Mouse (Mus musculus): Measurements from ENCODE around the gene Rars2.
"Not testable (repeated sequence)": the region's sequence is repeated elsewhere in the genome, so short reads cannot be mapped to it uniquely, and the experiment has no call there.

Rars2 gene

GRCm38 (mm10) chr4:34614630-34615094 is at the start of gene Rars2, which contains the start of gene Orc3:
Rars2 (plus strand) TSS chr4:34614957.
Orc3 (minus strand) TSS chr4:34614944.
- DNase-seq = peak; percentile 92

- no peak for DNase-seq
Measured at GRCm38 (mm10) chr4:34566226-34566625, 48.5 kb upstream of the Rars2 start.

GRCm38 (mm10) chr4:34572876-34573275 is 41.9 kb upstream of the Rars2 start:
- DNase-seq = no peak

- no peak for DNase-seq
Measured at GRCm38 (mm10) chr4:34577028-34577427, 37.7 kb upstream of the Rars2 start.

- DNase-seq = no peak
Measured at GRCm38 (mm10) chr4:34579215-34579614, 35.5 kb upstream of the Rars2 start.

- DNase-seq = not testable (repeated sequence)
Measured at GRCm38 (mm10) chr4:34581489-34581888, 33.3 kb upstream of the Rars2 start.

- no peak for DNase-seq
Measured at GRCm38 (mm10) chr4:34581990-34582389, 32.8 kb upstream of the Rars2 start.

- no peak for DNase-seq
Measured at GRCm38 (mm10) chr4:34582476-34582875, 32.3 kb upstream of the Rars2 start.

- DNase-seq = no peak
Measured at GRCm38 (mm10) chr4:34583427-34583826, 31.3 kb upstream of the Rars2 start.

GRCm38 (mm10) chr4:34584871-34585607 is 29.7 kb upstream of the Rars2 start:
- DNase-seq = no peak

GRCm38 (mm10) chr4:34603123-34603522 is 11.6 kb upstream of the Rars2 start:
- DNase-seq = no peak

- DNase-seq = no peak
Measured at GRCm38 (mm10) chr4:34606658-34607057, 8.1 kb upstream of the Rars2 start.

GRCm38 (mm10) chr4:34613571-34614145 is 1.1 kb upstream of the Rars2 start:
- DNase-seq = peak; percentile 46

GRCm38 (mm10) chr4:34615303-34615702 is 546 bp downstream of the Rars2 start:
- DNase-seq = peak; percentile 16

- DNase-seq = peak; percentile 10
Measured at GRCm38 (mm10) chr4:34616146-34616545, 1.4 kb downstream of the Rars2 start.

- no peak for DNase-seq
Measured at GRCm38 (mm10) chr4:34625556-34625955, 10.8 kb downstream of the Rars2 start.

GRCm38 (mm10) chr4:34626401-34626800 is 11.6 kb downstream of the Rars2 start:
- DNase-seq = no peak

GRCm38 (mm10) chr4:34629956-34630355 is 15.2 kb downstream of the Rars2 start:
- DNase-seq = peak; percentile 32

GRCm38 (mm10) chr4:34634129-34634528 is 19.4 kb downstream of the Rars2 start:
- peak; percentile 54 for DNase-seq

- DNase-seq = no peak
Measured at GRCm38 (mm10) chr4:34636036-34636435, 21.3 kb downstream of the Rars2 start.

GRCm38 (mm10) chr4:34637386-34637785 is 22.6 kb downstream of the Rars2 start:
- no peak for DNase-seq

GRCm38 (mm10) chr4:34637851-34638250 is 23.1 kb downstream of the Rars2 start:
- DNase-seq = no peak

GRCm38 (mm10) chr4:34639745-34640364 is 25.1 kb downstream of the Rars2 start:
- no peak for DNase-seq

GRCm38 (mm10) chr4:34640731-34641130 is 26.0 kb downstream of the Rars2 start:
- DNase-seq = no peak
